Mouse (Mus musculus) kidney, adult 9 months (tissue): ENCODE data around the gene Rap1b.
A peak's percentile ranks its signal among the peaks of the same experiment; 100 is the strongest.
"Not testable (repeated sequence)": the region's sequence is repeated elsewhere in the genome, so short reads cannot be mapped to it uniquely, and the experiment has no call there.

Experiments used
- DNase-seq: peaks from one replicate; pipeline ENCODE4 v3.0.0; 2022

The Rap1b gene

GRCm38 (mm10) chr10:117845597-117846259 is at the start of gene Rap1b:
Gene Rap1b (minus strand): TSS chr10:117846035.
- DNase-seq, result peak; percentile 95

GRCm38 (mm10) chr10:117895186-117895585 is 49.4 kb upstream of the Rap1b start:
- DNase-seq, result no peak

GRCm38 (mm10) chr10:117894114-117895035 is 48.5 kb upstream of the Rap1b start:
- DNase-seq, result no peak

GRCm38 (mm10) chr10:117893128-117893527 is 47.3 kb upstream of the Rap1b start:
- not testable (repeated sequence) for DNase-seq

GRCm38 (mm10) chr10:117891327-117891726 is 45.5 kb upstream of the Rap1b start:
- DNase-seq, result no peak

GRCm38 (mm10) chr10:117888822-117889221 is 43.0 kb upstream of the Rap1b start:
- DNase-seq, result peak; percentile 73

GRCm38 (mm10) chr10:117885358-117885757 is 39.5 kb upstream of the Rap1b start:
- no peak for DNase-seq

GRCm38 (mm10) chr10:117884760-117885159 is 38.9 kb upstream of the Rap1b start:
- DNase-seq, result no peak

GRCm38 (mm10) chr10:117883438-117883837 is 37.6 kb upstream of the Rap1b start:
- DNase-seq, result no peak

GRCm38 (mm10) chr10:117878628-117879027 is 32.8 kb upstream of the Rap1b start:
- no peak for DNase-seq

GRCm38 (mm10) chr10:117876801-117877200 is 31.0 kb upstream of the Rap1b start:
- no peak for DNase-seq

- DNase-seq, result no peak
These were observed 30.6 kb upstream of the Rap1b start for GRCm38 (mm10) chr10:117876400-117876799.

- no peak for DNase-seq
These were observed 29.1 kb upstream of the Rap1b start for GRCm38 (mm10) chr10:117874936-117875335.

GRCm38 (mm10) chr10:117873952-117874351 is 28.1 kb upstream of the Rap1b start:
- no peak for DNase-seq

- no peak for DNase-seq
These were observed 26.6 kb upstream of the Rap1b start for GRCm38 (mm10) chr10:117872468-117872867.

- no peak for DNase-seq
These were observed 21.5 kb upstream of the Rap1b start for GRCm38 (mm10) chr10:117867301-117867700.

GRCm38 (mm10) chr10:117866641-117867040 is 20.8 kb upstream of the Rap1b start:
- no peak for DNase-seq

GRCm38 (mm10) chr10:117864695-117865094 is 18.9 kb upstream of the Rap1b start:
- no peak for DNase-seq

GRCm38 (mm10) chr10:117864251-117864650 is 18.4 kb upstream of the Rap1b start:
- DNase-seq, result no peak

- no peak for DNase-seq
These were observed 16.3 kb upstream of the Rap1b start for GRCm38 (mm10) chr10:117862014-117862580.

GRCm38 (mm10) chr10:117860958-117861357 is 15.1 kb upstream of the Rap1b start:
- no peak for DNase-seq

- no peak for DNase-seq
These were observed 14.5 kb upstream of the Rap1b start for GRCm38 (mm10) chr10:117860361-117860760.

GRCm38 (mm10) chr10:117859800-117860199 is 14.0 kb upstream of the Rap1b start:
- no peak for DNase-seq

- no peak for DNase-seq
These were observed 12.4 kb upstream of the Rap1b start for GRCm38 (mm10) chr10:117858241-117858640.
